Mouse (Mus musculus): ENCODE results near the gene Mapk14. TPM values are rescaled to one million over a fixed set of nuclear protein-coding genes. Genes with fewer than 3 reads are reported as not detected.

Gene Mapk14
- total RNA-seq, 2 experiments from 2014 or later: 53.7 to 63.1 TPM

- ATAC-seq (replicated peaks; ENCODE audit: low FRiP score, poor library complexity, severe bottlenecking): no peak
These were observed 84.0 kb downstream of the Mapk14 start for GRCm38 (mm10) chr17:28775161-28775560.

- no peak for ATAC-seq (replicated peaks; ENCODE audit: low FRiP score, poor library complexity, severe bottlenecking)
These were observed 85.7 kb downstream of the Mapk14 start for GRCm38 (mm10) chr17:28776817-28777216.

- 0 out of 2 replicates have a peak, but pooled peaks have one; percentile 33 for ATAC-seq (replicated peaks; ENCODE audit: low FRiP score, poor library complexity, severe bottlenecking)
These were observed 86.3 kb downstream of the Mapk14 start for GRCm38 (mm10) chr17:28777231-28778005.

GRCm38 (mm10) chr17:28779735-28780134 lies 88.6 kb downstream of the Mapk14 start:
- ATAC-seq (replicated peaks; ENCODE audit: low FRiP score, poor library complexity, severe bottlenecking): no peak

- no peak for ATAC-seq (replicated peaks; ENCODE audit: low FRiP score, poor library complexity, severe bottlenecking)
These were observed 89.7 kb downstream of the Mapk14 start for GRCm38 (mm10) chr17:28780836-28781235.

GRCm38 (mm10) chr17:28781290-28782045 lies 90.3 kb downstream of the Mapk14 start:
- no peak for ATAC-seq (replicated peaks; ENCODE audit: low FRiP score, poor library complexity, severe bottlenecking)

- ATAC-seq (replicated peaks; ENCODE audit: low FRiP score, poor library complexity, severe bottlenecking): no peak
These were observed 93.9 kb downstream of the Mapk14 start for GRCm38 (mm10) chr17:28785036-28785435.

- ATAC-seq (replicated peaks; ENCODE audit: low FRiP score, poor library complexity, severe bottlenecking): no peak
These were observed 96.4 kb downstream of the Mapk14 start for GRCm38 (mm10) chr17:28787507-28787906.

- no peak for ATAC-seq (replicated peaks; ENCODE audit: low FRiP score, poor library complexity, severe bottlenecking)
These were observed 105.9 kb downstream of the Mapk14 start for GRCm38 (mm10) chr17:28797031-28797430.

Other genes with a start within 250 kb of the Mapk14 start
- 5.9 and 6.8 TPM in 2 replicates for gene Fkbp5, start 173.8 kb upstream of the Mapk14 start, total RNA-seq (2015; ENCODE audit: low replicate concordance)
- gene Fkbp5, start 173.8 kb upstream of the Mapk14 start, total RNA-seq (2017; ENCODE audit: low replicate concordance): 7.6 and 10.6 TPM in 2 replicates
- not detected in 2 replicates for gene Armc12, start 160.5 kb upstream of the Mapk14 start, total RNA-seq (2015; ENCODE audit: low replicate concordance)
- gene Armc12, start 160.5 kb upstream of the Mapk14 start, total RNA-seq (2017; ENCODE audit: low replicate concordance): not detected in 2 replicates
- gene Clpsl2, start 141.9 kb upstream of the Mapk14 start, total RNA-seq (2015; ENCODE audit: low replicate concordance): not detected in 2 replicates
- not detected in 2 replicates for gene Clpsl2, start 141.9 kb upstream of the Mapk14 start, total RNA-seq (2017; ENCODE audit: low replicate concordance)
- not detected in 2 replicates for gene Clps, start 130.6 kb upstream of the Mapk14 start, total RNA-seq (2015; ENCODE audit: low replicate concordance)
- not detected in 2 replicates for gene Clps, start 130.6 kb upstream of the Mapk14 start, total RNA-seq (2017; ENCODE audit: low replicate concordance)
- not detected in 2 replicates for gene Lhfpl5, start 115.7 kb upstream of the Mapk14 start, total RNA-seq (2015; ENCODE audit: low replicate concordance)
- gene Lhfpl5, start 115.7 kb upstream of the Mapk14 start, total RNA-seq (2017; ENCODE audit: low replicate concordance): not detected in 2 replicates
- 14.7 and 15.1 TPM in 2 replicates for gene Srpk1, start 68.6 kb upstream of the Mapk14 start, total RNA-seq (2015; ENCODE audit: low replicate concordance)
- gene Srpk1, start 68.6 kb upstream of the Mapk14 start, total RNA-seq (2017; ENCODE audit: low replicate concordance): 23.9 and 36.2 TPM in 2 replicates
- 5.0 TPM in 1 of 2 replicates, not detected in the other for gene Slc26a8, start 1.1 kb upstream of the Mapk14 start, total RNA-seq (2015; ENCODE audit: low replicate concordance)
- gene Slc26a8, start 1.1 kb upstream of the Mapk14 start, total RNA-seq (2017; ENCODE audit: low replicate concordance): 1.3 and 3.9 TPM in 2 replicates
- 2.1 TPM in 1 of 2 replicates, not detected in the other for gene AC170998.1, start 34.8 kb downstream of the Mapk14 start, total RNA-seq (2015; ENCODE audit: low replicate concordance)
- 13.0 TPM in 1 of 2 replicates, not detected in the other for gene AC170998.1, start 34.8 kb downstream of the Mapk14 start, total RNA-seq (2017; ENCODE audit: low replicate concordance)
- gene Mapk13, start 78.0 kb downstream of the Mapk14 start, total RNA-seq (2015; ENCODE audit: low replicate concordance): 2.2 and 12.2 TPM in 2 replicates
- gene Mapk13, start 78.0 kb downstream of the Mapk14 start, total RNA-seq (2017; ENCODE audit: low replicate concordance): 0.61 and 4.2 TPM in 2 replicates
- 497 and 560 TPM in 2 replicates for gene Brpf3, start 109.8 kb downstream of the Mapk14 start, total RNA-seq (2015; ENCODE audit: low replicate concordance)
- gene Brpf3, start 109.8 kb downstream of the Mapk14 start, total RNA-seq (2017; ENCODE audit: low replicate concordance): 243 and 286 TPM in 2 replicates
- gene Pnpla1, start 167.1 kb downstream of the Mapk14 start, total RNA-seq (2015; ENCODE audit: low replicate concordance): 2.2 TPM in 1 of 2 replicates, not detected in the other
- gene Pnpla1, start 167.1 kb downstream of the Mapk14 start, total RNA-seq (2017; ENCODE audit: low replicate concordance): not detected in 2 replicates
- gene 4930539E08Rik, start 224.0 kb downstream of the Mapk14 start, total RNA-seq (2015; ENCODE audit: low replicate concordance): not detected in 2 replicates
- gene 4930539E08Rik, start 224.0 kb downstream of the Mapk14 start, total RNA-seq (2017; ENCODE audit: low replicate concordance): not detected in 2 replicates

Data from erythroid progenitor cell, adult 5-6 weeks (primary cell).